ENCODE assay signal across 27 mouse cellular contexts in genomic region chr1:136563149-136563548, GRCm38 (mm10).
DNase-seq lines count a peak whose midpoint lies in the region; ATAC-seq and TF ChIP-seq lines count a peak whose summit lies in the region.
"Had no signal": no experiment of that assay in that cellular context is flagged by ENCODE, and none has a peak within 500 bp of the region (broad histone marks: within the 10 kb centered on the region; RNA-seq: fewer than 3 reads in every experiment).

No protein-coding gene starts in this region.

- no peak for DNase-seq in heart, adult 8-10 months (ENCODE audit: low spot score)
- peak; percentile 48 for DNase-seq in brain, embryonic 14.5 days (ENCODE audit: low read depth)
- DNase-seq in limb, embryonic 10.5 days (ENCODE audit: low spot score): no peak
- no peak for DNase-seq in thymus, postnatal 14 days
- DNase-seq in frontal cortex, adult 2 months (ENCODE audit: extremely low spot score in 1 of 2, low spot score in 1 of 2): no peak
- DNase-seq: adrenal gland, adult 8-10 months; B cell, adult 2 months; cerebellum, adult 9-10 months; cerebellum, postnatal 36 days; gastrocnemius, postnatal 36 days; heart, adult 2 months; kidney, adult 2 months; kidney, postnatal 36 days; liver, embryonic 13.5 days; lung, adult 18-20 months; lung, postnatal 14 days; midbrain, embryonic 14.5 days; right cerebral cortex, postnatal 4 days had no signal

- no peak overlapping the region for H3K9ac ChIP-seq in heart, embryonic 12.5 days
- H3K9ac ChIP-seq: embryonic facial prominence, embryonic 15.5 days; intestine, embryonic 15.5 days; limb, embryonic 15.5 days; liver, embryonic 13.5 days had no signal

- no peak overlapping the region for H3K27ac ChIP-seq in heart, embryonic 12.5 days (ENCODE audit: poor library complexity, severe bottlenecking)
- H3K27ac ChIP-seq in limb, embryonic 10.5 days: peak overlapping the region; percentile 36; the same call in 1 of the 2 replicates
- H3K27ac ChIP-seq: embryonic facial prominence, embryonic 15.5 days; heart, adult 2 months; intestine, embryonic 15.5 days; layer of hippocampus, adult 2 months; left cerebral cortex, adult 2 months; limb, embryonic 15.5 days; liver, embryonic 13.5 days had no signal

- 35% methylated on average over 11 of the region's 11 CpGs for WGBS in heart, embryonic 12.5 days
- 22% methylated on average over 11 of the region's 11 CpGs for WGBS in limb, embryonic 10.5 days

- no peak for ATAC-seq in heart, embryonic 12.5 days (ENCODE audit: insufficient number of reproducible peaks, low FRiP score)
- ATAC-seq in inflammation-experienced regulatory T-cells, adult 6 months: no peak
- ATAC-seq: hindbrain, embryonic 16.5 days; intestine, embryonic 15.5 days had no signal

- peak overlapping the region; percentile 33 for H3K4me2 ChIP-seq in heart, embryonic 12.5 days
- H3K4me2 ChIP-seq: embryonic facial prominence, embryonic 15.5 days; intestine, embryonic 15.5 days; limb, embryonic 15.5 days; liver, embryonic 13.5 days had no signal

- no peak for TF ChIP-seq POLR2A in brain, embryonic 14.5 days (IDR thresholded peaks at IDR 0.05; ENCODE audit: borderline replicate concordance, extremely low read depth, insufficient read depth, insufficient read length, poor library complexity, severe bottlenecking)

- peaks cover 25% of the 10 kb centered on the region for H3K4me1 ChIP-seq in heart, embryonic 12.5 days (replicated peaks)
- H3K4me1 ChIP-seq in E14TG2a.4 (replicated peaks; ENCODE audit: low read depth, low read length): peaks cover 79% of the 10 kb centered on the region
- peaks cover 24% of the 10 kb centered on the region for H3K4me1 ChIP-seq in limb, embryonic 10.5 days
- H3K4me1 ChIP-seq: liver, embryonic 13.5 days had no signal

- no peaks in the 10 kb centered on the region for H3K27me3 ChIP-seq in heart, embryonic 12.5 days (replicated peaks)
- no peaks in the 10 kb centered on the region for H3K27me3 ChIP-seq in E14TG2a.4 (ENCODE audit: insufficient read depth, low read length)
- H3K27me3 ChIP-seq in limb, embryonic 10.5 days (ENCODE audit: low read depth, poor library complexity, severe bottlenecking): 0 out of 2 replicates have a peak, but pooled peaks cover 2% of the 10 kb centered on the region
- H3K27me3 ChIP-seq: embryonic facial prominence, embryonic 15.5 days; intestine, embryonic 15.5 days; limb, embryonic 15.5 days; liver, embryonic 13.5 days had no signal

- H3K4me3 ChIP-seq in heart, embryonic 12.5 days: no peak overlapping the region
- 0 out of 2 replicates have a peak overlapping the region, but pooled peaks have one; percentile 18 for H3K4me3 ChIP-seq in E14TG2a.4 (replicated peaks; ENCODE audit: low read length)
- no peak overlapping the region for H3K4me3 ChIP-seq in limb, embryonic 10.5 days
- H3K4me3 ChIP-seq: embryonic facial prominence, embryonic 15.5 days; heart, adult 2 months; intestine, embryonic 15.5 days; layer of hippocampus, adult 2 months; left cerebral cortex, adult 2 months; limb, embryonic 15.5 days; liver, embryonic 13.5 days had no signal

- no peak for TF ChIP-seq CTCF in E14TG2a.4 (conservative IDR thresholded peaks at IDR 0.05; ENCODE audit: low read length)
- no peak for TF ChIP-seq CTCF in brain, embryonic 14.5 days (IDR thresholded peaks at IDR 0.05; ENCODE audit: borderline replicate concordance, extremely low read depth, insufficient read depth, insufficient read length)

- no peaks in the 10 kb centered on the region for H3K36me3 ChIP-seq in heart, embryonic 12.5 days
- no peaks in the 10 kb centered on the region for H3K36me3 ChIP-seq in E14TG2a.4 (ENCODE audit: insufficient read depth, low read length)
- H3K36me3 ChIP-seq in limb, embryonic 10.5 days: no peaks in the 10 kb centered on the region
- H3K36me3 ChIP-seq: embryonic facial prominence, embryonic 15.5 days; intestine, embryonic 15.5 days; limb, embryonic 15.5 days; liver, embryonic 13.5 days had no signal

- no peaks in the 10 kb centered on the region for H3K9me3 ChIP-seq in heart, embryonic 12.5 days (replicated peaks)
- H3K9me3 ChIP-seq in E14TG2a.4 (ENCODE audit: low read length): no peaks in the 10 kb centered on the region
- no peaks in the 10 kb centered on the region for H3K9me3 ChIP-seq in limb, embryonic 10.5 days (replicated peaks)
- H3K9me3 ChIP-seq: embryonic facial prominence, embryonic 15.5 days; intestine, embryonic 15.5 days; limb, embryonic 15.5 days; liver, embryonic 13.5 days had no signal
